Mouse (Mus musculus): ENCODE data around the gene Rybp. TPM values are rescaled to one million over a fixed set of nuclear protein-coding genes. Genes with fewer than 3 reads are reported as not detected.
A peak's percentile ranks its signal among the peaks of the same experiment; 100 is the strongest.

The Rybp gene
- total RNA-seq, 4 experiments from 2014 or later, result 22.0 to 31.9 (median 28.6) TPM

- DNase-seq, result peak; percentile 92
Observed at GRCm38 (mm10) chr6:100218541-100219341, 68.5 kb downstream of the Rybp start.

- no peak for DNase-seq
Observed at GRCm38 (mm10) chr6:100217507-100217906, 69.8 kb downstream of the Rybp start.

GRCm38 (mm10) chr6:100216945-100217344 lies 70.3 kb downstream of the Rybp start:
- DNase-seq, result no peak

GRCm38 (mm10) chr6:100215809-100216208 lies 71.5 kb downstream of the Rybp start:
- no peak for DNase-seq

- no peak for DNase-seq
Observed at GRCm38 (mm10) chr6:100214132-100214913, 73.0 kb downstream of the Rybp start.

GRCm38 (mm10) chr6:100213596-100213995 lies 73.7 kb downstream of the Rybp start:
- no peak for DNase-seq

- DNase-seq, result no peak
Observed at GRCm38 (mm10) chr6:100212820-100213219, 74.5 kb downstream of the Rybp start.

- no peak for DNase-seq
Observed at GRCm38 (mm10) chr6:100211646-100212045, 75.6 kb downstream of the Rybp start.

GRCm38 (mm10) chr6:100210517-100210916 lies 76.8 kb downstream of the Rybp start:
- no peak for DNase-seq

- DNase-seq, result no peak
Observed at GRCm38 (mm10) chr6:100206741-100207275, 80.5 kb downstream of the Rybp start.

GRCm38 (mm10) chr6:100206261-100206660 lies 81.0 kb downstream of the Rybp start:
- DNase-seq, result no peak

GRCm38 (mm10) chr6:100204436-100204835 lies 82.8 kb downstream of the Rybp start:
- no peak for DNase-seq

GRCm38 (mm10) chr6:100203492-100203891 lies 83.8 kb downstream of the Rybp start:
- no peak for DNase-seq

- no peak for DNase-seq
Observed at GRCm38 (mm10) chr6:100202091-100202490, 85.2 kb downstream of the Rybp start.

- DNase-seq, result no peak
Observed at GRCm38 (mm10) chr6:100197102-100197501, 90.2 kb downstream of the Rybp start.

GRCm38 (mm10) chr6:100195870-100196409 lies 91.3 kb downstream of the Rybp start:
- DNase-seq, result peak; percentile 71

GRCm38 (mm10) chr6:100195091-100195490 lies 92.2 kb downstream of the Rybp start:
- no peak for DNase-seq

- DNase-seq, result no peak
Observed at GRCm38 (mm10) chr6:100193760-100194159, 93.5 kb downstream of the Rybp start.

- no peak for DNase-seq
Observed at GRCm38 (mm10) chr6:100192691-100193229, 94.5 kb downstream of the Rybp start.

- no peak for DNase-seq
Observed at GRCm38 (mm10) chr6:100190803-100191559, 96.3 kb downstream of the Rybp start.

- DNase-seq, result no peak
Observed at GRCm38 (mm10) chr6:100190310-100190709, 97.0 kb downstream of the Rybp start.
